Mouse (Mus musculus): ENCODE results near the gene Barhl1.

The Barhl1 gene

GRCm38 (mm10) chr2:28916513-28916865 lies at the start of gene Barhl1:
Gene Barhl1 (minus strand): TSS chr2:28916668.
- in situ Hi-C loops (cut with MboI; ENCODE audit: low sequenced_read_pairs): no loop called here

GRCm38 (mm10) chr2:28963565-28963964 lies 47.1 kb upstream of the Barhl1 start:
- in situ Hi-C loops (cut with MboI; ENCODE audit: low sequenced_read_pairs): no loop called here

GRCm38 (mm10) chr2:28961636-28962035 lies 45.2 kb upstream of the Barhl1 start:
- in situ Hi-C loops (cut with MboI; ENCODE audit: low sequenced_read_pairs): no loop called here

GRCm38 (mm10) chr2:28961024-28961585 lies 44.6 kb upstream of the Barhl1 start:
- in situ Hi-C loops (cut with MboI; ENCODE audit: low sequenced_read_pairs): no loop called here

- in situ Hi-C loops (cut with MboI; ENCODE audit: low sequenced_read_pairs): no loop called here
These were observed 40.4 kb upstream of the Barhl1 start for GRCm38 (mm10) chr2:28956874-28957273.

GRCm38 (mm10) chr2:28954595-28954994 lies 38.1 kb upstream of the Barhl1 start:
- in situ Hi-C loops (cut with MboI; ENCODE audit: low sequenced_read_pairs): no loop called here

- in situ Hi-C loops (cut with MboI; ENCODE audit: low sequenced_read_pairs): no loop called here
These were observed 36.5 kb upstream of the Barhl1 start for GRCm38 (mm10) chr2:28952981-28953380.

- in situ Hi-C loops (cut with MboI; ENCODE audit: low sequenced_read_pairs): no loop called here
These were observed 29.8 kb upstream of the Barhl1 start for GRCm38 (mm10) chr2:28946312-28946711.

- in situ Hi-C loops (cut with MboI; ENCODE audit: low sequenced_read_pairs): no loop called here
These were observed 28.9 kb upstream of the Barhl1 start for GRCm38 (mm10) chr2:28945388-28945787.

GRCm38 (mm10) chr2:28943666-28944516 lies 27.4 kb upstream of the Barhl1 start:
- in situ Hi-C loops (cut with MboI; ENCODE audit: low sequenced_read_pairs): no loop called here

- in situ Hi-C loops (cut with MboI; ENCODE audit: low sequenced_read_pairs): no loop called here
These were observed 22.5 kb upstream of the Barhl1 start for GRCm38 (mm10) chr2:28938997-28939396.

GRCm38 (mm10) chr2:28930571-28930970 lies 14.1 kb upstream of the Barhl1 start:
- in situ Hi-C loops (cut with MboI; ENCODE audit: low sequenced_read_pairs): no loop called here

- in situ Hi-C loops (cut with MboI; ENCODE audit: low sequenced_read_pairs): loop anchor here (5.0 to 10.0 kb wide), 2 partner anchors 51 to 128 kb away; no protein-coding TSS in a partner anchor
These were observed 7.4 kb upstream of the Barhl1 start for GRCm38 (mm10) chr2:28923912-28924311.

GRCm38 (mm10) chr2:28919001-28919400 lies 2.5 kb upstream of the Barhl1 start:
- in situ Hi-C loops (cut with MboI; ENCODE audit: low sequenced_read_pairs): no loop called here

GRCm38 (mm10) chr2:28917518-28918361 lies 1.3 kb upstream of the Barhl1 start:
- in situ Hi-C loops (cut with MboI; ENCODE audit: low sequenced_read_pairs): no loop called here

- in situ Hi-C loops (cut with MboI; ENCODE audit: low sequenced_read_pairs): no loop called here
These were observed 669 bp upstream of the Barhl1 start for GRCm38 (mm10) chr2:28917156-28917517.

- in situ Hi-C loops (cut with MboI; ENCODE audit: low sequenced_read_pairs): no loop called here
These were observed 528 bp downstream of the Barhl1 start for GRCm38 (mm10) chr2:28915768-28916512.

- in situ Hi-C loops (cut with MboI; ENCODE audit: low sequenced_read_pairs): no loop called here
These were observed 1.2 kb downstream of the Barhl1 start for GRCm38 (mm10) chr2:28915104-28915738.

GRCm38 (mm10) chr2:28914121-28914520 lies 2.3 kb downstream of the Barhl1 start:
- in situ Hi-C loops (cut with MboI; ENCODE audit: low sequenced_read_pairs): no loop called here

- in situ Hi-C loops (cut with MboI; ENCODE audit: low sequenced_read_pairs): no loop called here
These were observed 3.5 kb downstream of the Barhl1 start for GRCm38 (mm10) chr2:28912961-28913360.

Measured in CH12F3 (cell line).